In the genomic region with DNA sequence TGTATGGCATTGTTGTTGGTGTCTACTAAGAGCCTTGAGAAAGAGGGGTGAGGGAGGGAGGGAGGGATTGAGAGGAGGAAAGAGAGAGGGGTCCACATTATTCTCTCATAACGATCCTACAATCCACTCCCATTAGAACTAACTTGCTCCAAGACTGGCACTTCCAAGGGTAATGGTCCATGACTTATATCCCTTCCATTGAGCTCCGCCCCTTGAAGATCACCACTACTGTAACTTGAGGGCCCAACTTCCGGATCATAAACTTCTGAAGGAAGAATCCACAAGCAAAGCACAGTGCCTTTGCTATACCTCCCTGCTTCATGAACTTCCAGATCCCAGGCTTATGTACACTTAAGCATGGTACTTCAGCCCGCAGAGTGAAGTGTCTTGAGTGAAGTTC, we compare ENCODE assay signal across 17 mouse cellular contexts. TPM values are rescaled to one million over a fixed set of nuclear protein-coding genes. Genes with fewer than 3 reads are reported as not detected.
"Had no signal": no experiment of that assay in that cellular context is flagged by ENCODE, and none has a peak within 500 bp of the region (broad histone marks: within the 10 kb centered on the region; RNA-seq: fewer than 3 reads in every experiment).

No protein-coding gene starts in this region.

- H3K27ac ChIP-seq: lung, embryonic 15.5 days; macrophage; midbrain, embryonic 13.5 days; midbrain, embryonic 15.5 days; neural tube, embryonic 12.5 days; stomach, embryonic 15.5 days; stomach, postnatal 0 days had no signal

- ATAC-seq: lung, postnatal 0 days; midbrain, embryonic 13.5 days; midbrain, embryonic 15.5 days had no signal

- H3K4me1 ChIP-seq: lung, embryonic 15.5 days; midbrain, embryonic 13.5 days; midbrain, embryonic 15.5 days; neural tube, embryonic 12.5 days; stomach, embryonic 15.5 days had no signal

- H3K27me3 ChIP-seq: lung, embryonic 15.5 days; midbrain, embryonic 13.5 days; midbrain, embryonic 15.5 days; neural tube, embryonic 12.5 days; stomach, embryonic 15.5 days had no signal

- H3K4me3 ChIP-seq: lung, embryonic 15.5 days; midbrain, embryonic 13.5 days; midbrain, embryonic 15.5 days; neural tube, embryonic 12.5 days; stomach, embryonic 15.5 days had no signal

- H3K9me3 ChIP-seq: lung, embryonic 15.5 days; megakaryocyte, embryonic 14.5 days; midbrain, embryonic 13.5 days; midbrain, embryonic 15.5 days; neural tube, embryonic 12.5 days; stomach, embryonic 15.5 days had no signal

- H3K4me2 ChIP-seq: lung, embryonic 15.5 days; midbrain, embryonic 11.5 days; midbrain, embryonic 13.5 days; midbrain, embryonic 15.5 days; neural tube, embryonic 12.5 days; stomach, embryonic 15.5 days had no signal

- H3K9ac ChIP-seq: lung, embryonic 15.5 days; midbrain, embryonic 13.5 days; midbrain, embryonic 15.5 days; neural tube, embryonic 12.5 days; stomach, embryonic 15.5 days had no signal

- DNase-seq: lung, adult 2 months; lung, postnatal 14 days; lung, postnatal 36 days; right cerebral cortex, postnatal 14 days; thymus, adult 2 months; thymus, postnatal 25 days; thymus, postnatal 4 days had no signal

- H3K36me3 ChIP-seq: lung, embryonic 15.5 days; midbrain, embryonic 13.5 days; midbrain, embryonic 15.5 days; neural tube, embryonic 12.5 days; stomach, embryonic 15.5 days had no signal

RNA-seq across cellular contexts. Expression of a gene that starts 32.1 kb away (rescaled TPM):
- polyA plus RNA-seq: macrophage had no signal
